Mouse (Mus musculus): ENCODE measurements around the gene Cox11.

- TF ChIP-seq CTCF (IDR thresholded peaks at IDR 0.05; ENCODE audit: control insufficient read depth, insufficient read depth, insufficient read length) (no peak), FOSL1 (IDR thresholded peaks at IDR 0.05; ENCODE audit: insufficient read depth, low read length, poor library complexity, severe bottlenecking) (no peak), MYOG (IDR thresholded peaks at IDR 0.05; ENCODE audit: control insufficient read depth, extremely low read depth, insufficient read length) (no peak), USF1 (IDR thresholded peaks at IDR 0.05; ENCODE audit: low read depth) (no peak)
Measured at GRCm38 (mm10) chr11:90666144-90666757, 28.3 kb downstream of the Cox11 start.
